Mouse (Mus musculus): Measurements from ENCODE around the gene Ppl.

Gene Ppl

GRCm38 (mm10) chr16:5036649-5037234 is 95.5 kb downstream of the Ppl start:
- no peak for DNase-seq (ENCODE audit: low read depth, low spot score)
